Mouse (Mus musculus) heart, embryonic 13.5 days (tissue): ENCODE measurements around the gene Gmfb. TPM values are rescaled to one million over a fixed set of nuclear protein-coding genes. Genes with fewer than 3 reads are reported as not detected.

Source experiments
- ATAC-seq: fragments of 200-750 bp; cut with Nextera tagmentation; 2 replicates; pipeline ENCODE4 v1.8.0; 2017; ENCODE audit warnings: moderate TSS enrichment; ENCODE audit not compliant: insufficient number of reproducible peaks, low FRiP score, low TSS enrichment; ENCODE audit errors: extremely low read depth
- H3K27ac ChIP-seq: fragments of 300-500 bp; sonication (generic); replicated peaks from 2 replicates; pipeline ENCODE4 v1.5.1; 2015; ENCODE audit warnings: moderate library complexity, mild to moderate bottlenecking, inconsistent platforms
- H3K27me3 ChIP-seq: fragments of 300-500 bp; sonication (generic); replicated peaks from 2 replicates; pipeline ENCODE4 v1.6.1; 2015; ENCODE audit warnings: mild to moderate bottlenecking, inconsistent platforms
- H3K36me3 ChIP-seq: fragments of 300-500 bp; sonication (generic); 2 replicates; pipeline ENCODE4 v1.6.1; 2015; ENCODE audit warnings: mild to moderate bottlenecking, inconsistent platforms
- H3K4me1 ChIP-seq: fragments of 300-500 bp; sonication (generic); 2 replicates; pipeline ENCODE4 v1.6.1; 2015; ENCODE audit warnings: inconsistent platforms
- H3K4me2 ChIP-seq: fragments of 300-500 bp; sonication (generic); 2 replicates; pipeline ENCODE4 v1.6.1; 2015; ENCODE audit warnings: inconsistent platforms, mild to moderate bottlenecking, moderate library complexity
- H3K4me3 ChIP-seq: fragments of 300-500 bp; sonication (generic); 2 replicates; pipeline ENCODE4 v1.5.1; 2015; ENCODE audit warnings: moderate library complexity, mild to moderate bottlenecking, inconsistent platforms
- H3K9ac ChIP-seq: fragments of 300-500 bp; sonication (generic); 2 replicates; pipeline ENCODE4 v1.6.1; 2015; ENCODE audit warnings: inconsistent platforms, mild to moderate bottlenecking, moderate library complexity
- H3K9me3 ChIP-seq: fragments of 300-500 bp; sonication (generic); 2 replicates; pipeline ENCODE4 v1.6.1; 2016; ENCODE audit warnings: inconsistent platforms
- WGBS: fragments of 180-500 bp; shearing (Covaris S2); methylation state at CpG from one replicate; pipeline ENCODE4 v1.1.7; 2015; ENCODE audit warnings: mixed read lengths; 5-methylcytosine and 5-hydroxymethylcytosine counted together
- polyA plus RNA-seq: library from polyadenylated mRNA; unstranded; fragments of >200 nt; fragmentation: Nextera tagmentation; extraction: Ambion mirVana; gene quantifications from 2 replicates; pipeline ENCODE4 v1.2.1, GENCODE M21; 2015

Gene Gmfb
- polyA plus RNA-seq, result 47.6 and 47.9 TPM in 2 replicates

DNA sequence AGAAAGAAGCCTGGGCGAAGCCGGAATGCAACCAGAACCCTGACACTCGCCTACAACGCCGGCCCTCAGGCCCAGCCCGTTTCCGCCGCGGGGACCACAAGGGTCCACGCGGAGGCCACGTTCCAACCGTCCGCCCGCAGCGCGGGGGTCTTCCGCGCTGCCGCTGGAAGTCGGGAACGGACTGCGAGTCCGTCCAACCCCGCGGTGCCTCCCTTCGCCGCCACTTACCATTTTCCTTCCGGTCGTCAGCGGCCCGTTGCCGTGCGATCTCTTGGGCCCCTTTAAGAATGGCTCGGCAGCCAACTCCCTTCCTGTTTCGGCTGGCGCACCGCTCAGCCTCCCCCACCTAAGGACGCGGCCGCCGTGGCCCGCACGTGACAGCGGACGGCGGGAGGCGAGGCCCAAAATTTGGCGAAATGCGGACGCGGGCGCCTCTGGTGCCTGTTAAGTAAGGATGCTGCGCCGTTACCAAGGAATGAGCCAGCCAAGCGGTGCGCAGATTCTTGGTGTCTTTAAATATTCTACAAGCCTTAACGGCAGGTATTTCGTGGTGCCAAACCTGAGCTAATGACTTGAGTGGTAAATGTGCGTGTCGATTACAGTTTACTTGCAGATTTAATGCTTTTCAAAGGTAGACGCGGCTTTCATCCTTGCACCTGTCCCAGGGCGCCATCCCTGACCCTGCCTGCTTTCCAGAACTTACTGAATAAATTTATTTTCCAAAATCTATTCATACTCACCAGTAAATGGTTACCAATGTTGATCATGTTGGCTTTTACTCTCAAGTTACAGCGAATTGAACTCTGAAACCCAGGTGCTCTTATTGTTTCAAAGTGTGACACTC lies at the start of gene Gmfb:
TSS of gene Gmfb (minus strand) at position 370 of the 844 bp plus-strand sequence.
- peak; percentile 77 for ATAC-seq
- Histone ChIP-seq H3K4me3 (peak within 1 kb of the TSS; percentile 88), H3K36me3 (peaks cover 6% of the 10 kb centered on the region), H3K9ac (peak within 1 kb of the TSS; percentile 94), H3K4me2 (peak within 1 kb of the TSS; percentile 93), H3K4me1 (peaks cover 23% of the 10 kb centered on the region), H3K27ac (peak within 1 kb of the TSS; percentile 94), H3K27me3 (no peaks in the 10 kb centered on the region), H3K9me3 (no peaks in the 10 kb centered on the region)
- under 1% methylated on average over 65 of the region's 65 CpGs for WGBS

DNA sequence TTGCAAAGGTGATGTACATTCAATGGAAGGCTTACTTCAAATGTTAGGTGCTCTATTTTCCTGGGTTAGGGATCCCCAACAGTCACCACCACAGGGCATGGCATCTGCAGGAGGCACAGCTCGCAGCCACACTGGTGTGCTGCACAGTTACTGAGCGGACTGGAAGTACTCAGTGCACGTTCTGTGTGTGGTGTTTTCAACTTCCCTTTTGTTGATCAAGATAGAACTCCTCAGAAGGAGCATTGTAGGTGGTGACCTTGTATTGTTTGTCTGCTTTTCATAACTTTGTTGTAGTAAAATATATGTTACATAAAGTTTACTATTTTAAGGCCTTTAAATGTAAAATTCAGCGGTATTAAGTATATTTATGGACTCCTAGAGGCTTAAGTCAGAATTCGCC lies 40.9 kb upstream of the Gmfb start:
- ATAC-seq, result no peak
- 0 out of 2 replicates have a peak, but pooled peaks cover 8% of the 10 kb centered on the region for H3K9me3 ChIP-seq
- no peak overlapping the region for H3K4me2 ChIP-seq
- no peaks in the 10 kb centered on the region for H3K4me1 ChIP-seq
- H3K4me3 ChIP-seq, result no peak overlapping the region
- no peaks in the 10 kb centered on the region for H3K27me3 ChIP-seq
- no peak overlapping the region for H3K27ac ChIP-seq
- 83% methylated on average over 5 of the region's 5 CpGs for WGBS
- H3K36me3 ChIP-seq, result peaks cover 21% of the 10 kb centered on the region
- no peak overlapping the region for H3K9ac ChIP-seq

DNA sequence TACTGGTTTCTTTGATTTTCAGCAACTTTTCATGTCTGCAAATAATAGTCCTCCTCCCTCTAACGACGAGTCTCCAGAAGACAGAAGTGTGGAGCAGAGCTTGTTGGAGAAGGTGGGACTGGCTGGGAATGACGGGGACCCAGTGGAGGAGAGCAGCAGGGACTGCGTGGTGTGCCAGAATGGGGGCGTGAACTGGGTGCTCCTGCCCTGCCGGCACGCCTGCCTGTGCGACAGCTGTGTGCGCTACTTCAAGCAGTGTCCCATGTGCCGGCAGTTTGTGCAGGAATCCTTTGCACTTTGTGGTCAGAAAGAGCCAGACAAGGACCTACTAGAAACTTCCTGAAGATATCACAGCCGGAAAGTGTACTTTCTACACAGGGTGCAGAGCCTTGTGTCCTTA lies 31.6 kb upstream of the Gmfb start:
- H3K4me1 ChIP-seq, result 0 out of 2 replicates have a peak, but pooled peaks cover 4% of the 10 kb centered on the region
- no peak overlapping the region for H3K4me2 ChIP-seq
- ATAC-seq, result no peak
- 0 out of 2 replicates have a peak, but pooled peaks cover 3% of the 10 kb centered on the region for H3K9me3 ChIP-seq
- H3K27me3 ChIP-seq, result no peaks in the 10 kb centered on the region
- H3K4me3 ChIP-seq, result no peak overlapping the region
- peaks cover 32% of the 10 kb centered on the region for H3K36me3 ChIP-seq
- no peak overlapping the region for H3K27ac ChIP-seq
- no peak overlapping the region for H3K9ac ChIP-seq
- 69% methylated on average over 11 of the region's 11 CpGs for WGBS

DNA sequence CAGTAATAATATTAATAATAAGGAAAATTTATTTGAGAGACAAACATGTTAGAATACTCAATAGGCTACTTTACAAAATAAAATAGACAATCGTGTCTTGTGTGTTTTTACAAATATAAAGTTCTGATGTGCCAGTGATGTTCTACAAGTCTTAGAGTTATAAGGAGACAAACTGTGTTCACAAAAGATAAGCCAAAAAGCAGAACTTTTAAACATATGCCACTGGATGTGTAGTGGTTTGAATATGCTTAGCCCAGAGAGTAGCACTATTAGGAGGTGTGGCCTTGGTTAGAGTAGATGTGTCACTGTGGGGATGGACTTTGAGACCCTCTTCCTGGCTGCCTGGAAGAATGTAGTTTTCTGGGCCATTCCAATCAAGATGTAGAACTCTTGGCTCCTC lies 27.7 kb upstream of the Gmfb start:
- Histone ChIP-seq H3K27ac (no peak overlapping the region), H3K9ac (no peak overlapping the region), H3K36me3 (peaks cover 46% of the 10 kb centered on the region), H3K27me3 (no peaks in the 10 kb centered on the region), H3K4me3 (no peak overlapping the region), H3K9me3 (no peaks in the 10 kb centered on the region), H3K4me1 (0 out of 2 replicates have a peak, but pooled peaks cover 4% of the 10 kb centered on the region), H3K4me2 (no peak overlapping the region)
- WGBS, result 84% methylated on average over 1 of the region's 1 CpGs
- no peak for ATAC-seq

DNA sequence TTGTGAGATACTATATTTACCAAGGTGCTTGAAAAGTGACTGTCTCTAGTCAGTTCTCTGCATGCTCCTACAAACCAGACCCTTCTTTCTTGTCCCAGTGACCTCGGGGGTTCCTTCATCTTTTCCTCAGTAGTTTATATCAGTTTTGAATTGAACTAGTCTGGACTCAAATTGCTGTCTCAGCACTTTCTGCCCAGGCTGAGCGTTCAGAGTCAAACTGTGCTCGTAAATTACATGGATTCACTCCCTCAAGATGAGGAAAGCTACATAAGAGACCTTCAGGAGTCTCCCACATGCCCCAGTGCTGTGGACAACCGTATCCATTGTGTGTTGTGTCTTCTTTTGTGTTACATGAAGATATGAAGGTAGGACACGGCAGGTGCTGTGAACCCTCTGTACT lies 26.7 kb upstream of the Gmfb start:
- H3K9me3 ChIP-seq, result no peaks in the 10 kb centered on the region
- WGBS, result 78% methylated on average over 5 of the region's 5 CpGs
- no peak overlapping the region for H3K9ac ChIP-seq
- no peak for ATAC-seq
- 0 out of 2 replicates have a peak, but pooled peaks cover 3% of the 10 kb centered on the region for H3K4me1 ChIP-seq
- no peaks in the 10 kb centered on the region for H3K27me3 ChIP-seq
- no peak overlapping the region for H3K4me2 ChIP-seq
- H3K4me3 ChIP-seq, result no peak overlapping the region
- peaks cover 42% of the 10 kb centered on the region for H3K36me3 ChIP-seq
- H3K27ac ChIP-seq, result no peak overlapping the region

DNA sequence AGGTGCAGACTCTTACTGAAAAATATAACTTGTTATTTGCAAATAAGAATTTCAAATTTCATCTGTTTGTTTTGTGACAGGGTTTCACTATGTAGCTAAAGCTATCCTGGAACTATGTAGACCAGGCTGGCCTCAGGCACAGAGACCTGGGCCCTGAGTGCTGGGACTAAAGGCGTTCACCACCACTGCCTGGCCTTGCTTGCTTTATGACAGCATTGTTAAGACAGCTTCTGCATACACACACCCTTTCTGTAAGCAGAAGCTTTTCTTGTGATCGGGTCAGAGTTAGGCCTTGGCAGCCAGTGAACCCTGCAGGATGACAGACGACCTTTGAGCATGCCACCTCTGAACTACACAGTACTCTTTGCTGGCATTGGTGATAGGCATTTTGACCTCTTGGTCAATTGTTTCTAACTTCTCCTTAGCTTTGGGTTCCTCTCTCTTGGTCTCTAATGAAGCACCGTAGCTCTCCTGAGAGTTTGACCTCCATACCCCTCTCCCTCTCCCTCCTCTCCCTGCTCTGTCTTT lies 26.1 kb upstream of the Gmfb start:
- H3K36me3 ChIP-seq, result peaks cover 42% of the 10 kb centered on the region
- H3K9me3 ChIP-seq, result no peaks in the 10 kb centered on the region
- no peaks in the 10 kb centered on the region for H3K27me3 ChIP-seq
- 80% methylated on average over 4 of the region's 4 CpGs for WGBS
- H3K4me3 ChIP-seq, result no peak overlapping the region
- no peak for ATAC-seq
- H3K9ac ChIP-seq, result no peak overlapping the region
- H3K4me2 ChIP-seq, result no peak overlapping the region
- H3K27ac ChIP-seq, result no peak overlapping the region
- no peaks in the 10 kb centered on the region for H3K4me1 ChIP-seq

DNA sequence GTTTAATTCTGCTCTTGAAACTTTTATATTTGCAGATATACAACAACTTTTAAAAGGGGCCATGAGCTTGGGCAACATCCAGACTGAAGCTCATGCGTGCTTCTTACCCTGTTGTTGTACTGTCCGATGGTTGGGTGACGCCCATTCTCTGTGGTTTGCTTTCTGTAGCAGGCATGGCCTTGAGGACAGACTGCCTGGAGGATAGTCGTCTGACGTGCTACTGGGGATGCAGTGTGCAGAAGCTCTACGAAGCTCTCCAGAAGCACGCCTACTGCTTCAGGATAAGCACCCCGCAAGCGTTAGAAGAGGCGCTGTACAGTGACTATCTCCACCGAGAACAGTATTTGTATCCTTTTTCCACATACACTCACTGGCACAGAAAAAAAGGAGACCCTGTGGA lies 23.7 kb upstream of the Gmfb start:
- no peak for ATAC-seq
- WGBS, result 86% methylated on average over 11 of the region's 11 CpGs
- Histone ChIP-seq H3K4me1 (peaks cover 5% of the 10 kb centered on the region; the same call in 1 of the 2 replicates), H3K36me3 (peaks cover 59% of the 10 kb centered on the region), H3K9ac (no peak overlapping the region), H3K4me2 (no peak overlapping the region), H3K27me3 (no peaks in the 10 kb centered on the region), H3K4me3 (no peak overlapping the region), H3K9me3 (no peaks in the 10 kb centered on the region), H3K27ac (no peak overlapping the region)

DNA sequence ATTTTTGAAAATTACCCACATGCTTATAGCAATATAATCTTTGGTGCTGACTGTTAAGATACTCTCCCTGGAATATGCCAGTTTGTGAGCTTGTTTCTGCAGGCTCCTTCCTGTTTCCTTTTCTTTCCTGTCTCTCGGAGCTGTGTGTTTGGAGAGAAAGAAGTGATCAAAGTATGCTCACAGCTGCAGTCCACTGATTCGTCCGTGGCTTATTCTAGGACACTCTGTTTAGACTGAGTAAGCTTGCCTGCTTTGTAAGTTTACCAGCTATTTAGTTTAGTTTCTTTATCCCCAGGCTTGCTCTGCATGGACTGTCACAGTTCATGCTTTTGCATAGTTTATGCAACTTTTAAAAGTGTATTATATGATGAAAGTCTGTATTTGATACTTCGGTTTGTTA lies 17.3 kb upstream of the Gmfb start:
- Histone ChIP-seq H3K9me3 (no peaks in the 10 kb centered on the region), H3K27me3 (no peaks in the 10 kb centered on the region), H3K4me3 (no peak overlapping the region), H3K36me3 (peaks cover 29% of the 10 kb centered on the region), H3K27ac (peak overlapping the region; percentile 32; the same call in 1 of the 2 replicates), H3K9ac (no peak overlapping the region), H3K4me1 (peaks cover 15% of the 10 kb centered on the region), H3K4me2 (no peak overlapping the region)
- 61% methylated on average over 4 of the region's 4 CpGs for WGBS
- ATAC-seq, result no peak

DNA sequence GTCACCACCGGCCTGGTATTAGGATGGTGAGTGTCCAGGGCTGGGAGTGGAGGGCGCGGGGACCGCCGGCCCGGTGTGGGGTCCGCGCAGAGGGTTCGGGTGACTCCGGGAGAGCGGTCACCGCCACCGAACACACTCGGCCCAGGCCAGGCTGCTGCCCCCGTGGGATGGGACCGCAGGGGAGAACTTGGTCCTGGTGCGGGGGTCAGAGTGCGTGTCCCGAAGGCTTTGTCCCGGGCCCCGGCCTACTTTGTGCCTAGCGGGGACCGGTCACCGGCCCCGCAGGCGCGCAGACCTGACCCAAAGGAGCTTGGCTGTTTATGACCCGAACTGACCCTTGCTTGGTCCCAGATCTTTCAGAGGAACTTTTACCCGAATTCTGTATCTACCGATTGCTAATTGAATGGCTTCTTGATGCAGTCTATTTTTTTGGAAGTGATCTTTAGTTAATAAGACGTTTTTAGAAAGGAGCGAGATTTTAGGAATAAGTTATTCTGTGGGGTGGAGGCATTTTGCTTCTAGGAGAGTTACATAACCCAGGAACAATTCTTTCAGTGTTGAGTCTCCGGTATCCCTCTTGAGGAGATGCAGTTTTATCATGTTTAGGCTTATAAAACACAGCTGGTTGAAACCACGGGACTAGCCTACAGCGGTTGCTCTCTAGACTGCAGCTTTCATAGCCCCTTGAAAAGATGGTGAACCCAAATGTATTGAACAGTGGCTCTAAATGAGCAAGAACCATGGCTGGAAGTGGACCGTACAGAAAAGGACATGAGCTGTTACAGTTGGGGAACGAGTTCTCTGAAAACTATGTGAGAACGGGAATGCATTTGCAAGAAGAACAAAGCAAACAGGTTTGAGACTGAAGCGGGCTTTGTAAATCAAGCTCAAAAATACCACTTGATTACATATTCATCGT lies 10.6 kb upstream of the Gmfb start:
- peaks cover 31% of the 10 kb centered on the region for H3K4me1 ChIP-seq
- ATAC-seq, result peak; percentile 42; the same call in 1 of the 2 replicates
- H3K36me3 ChIP-seq, result no peaks in the 10 kb centered on the region
- peak overlapping the region; percentile 70 for H3K27ac ChIP-seq
- H3K27me3 ChIP-seq, result no peaks in the 10 kb centered on the region
- peak overlapping the region; percentile 77 for H3K4me2 ChIP-seq
- peak overlapping the region; percentile 91 for H3K9ac ChIP-seq
- H3K4me3 ChIP-seq, result peak overlapping the region; percentile 78
- H3K9me3 ChIP-seq, result no peaks in the 10 kb centered on the region
- WGBS, result 8% methylated on average over 40 of the region's 40 CpGs

DNA sequence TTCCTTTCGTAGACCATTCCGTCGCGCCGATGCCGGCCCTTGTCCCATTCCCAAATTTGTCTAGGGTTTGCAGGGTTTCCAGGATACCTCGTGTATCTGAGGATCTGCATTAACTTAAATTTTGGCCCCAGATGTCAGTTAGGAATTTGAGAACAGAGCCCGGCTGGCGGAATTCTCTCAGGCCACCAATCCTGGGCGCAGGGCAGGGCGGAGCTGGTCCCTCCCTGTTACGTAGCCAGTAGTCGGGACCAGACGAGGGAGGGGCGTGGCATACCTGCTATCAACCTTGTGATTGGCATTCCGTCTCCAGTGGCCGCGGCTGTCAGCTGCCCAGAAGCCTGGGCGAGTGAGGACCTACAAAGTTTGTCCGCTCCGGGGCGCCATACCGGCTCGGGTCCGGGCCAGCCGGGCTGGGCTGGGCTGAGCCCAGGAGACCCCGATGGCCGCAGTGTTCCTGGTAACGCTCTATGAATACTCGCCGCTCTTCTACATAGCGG lies 9.8 kb upstream of the Gmfb start, which contains the start of gene Cgrrf1:
TSS of gene Cgrrf1 (plus strand) at position 289 of the 497 bp plus-strand sequence.
- Histone ChIP-seq H3K9me3 (no peaks in the 10 kb centered on the region), H3K4me3 (peak within 1 kb of the TSS; percentile 78), H3K4me2 (peak within 1 kb of the TSS; percentile 77), H3K4me1 (peaks cover 30% of the 10 kb centered on the region), H3K27ac (peak within 1 kb of the TSS; percentile 70), H3K9ac (peak within 1 kb of the TSS; percentile 91), H3K36me3 (no peaks in the 10 kb centered on the region), H3K27me3 (no peaks in the 10 kb centered on the region)
- ATAC-seq, result peak; percentile 99
- WGBS, result 1% methylated on average over 32 of the region's 32 CpGs

DNA sequence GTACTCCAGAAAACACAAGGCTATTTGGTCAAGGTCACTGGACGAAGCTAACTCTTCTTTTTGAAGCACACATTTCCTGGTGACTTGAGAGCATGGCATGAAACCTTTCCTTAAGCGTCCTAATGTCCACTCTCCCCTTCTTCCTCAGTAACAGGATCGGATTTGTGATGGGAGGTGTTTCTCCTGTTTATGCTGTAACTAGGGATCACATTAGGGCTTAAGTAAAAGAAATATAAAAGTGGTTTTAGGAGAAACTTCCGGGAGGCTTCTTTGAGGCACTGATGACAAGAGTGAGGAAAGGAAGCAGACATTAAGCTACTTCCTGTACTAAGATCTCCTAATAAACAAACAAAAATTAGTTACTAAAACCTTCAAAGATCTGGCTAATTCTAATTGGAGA lies 9.3 kb upstream of the Gmfb start:
- ATAC-seq, result no peak
- Histone ChIP-seq H3K9me3 (no peaks in the 10 kb centered on the region), H3K4me3 (peak overlapping the region; percentile 78), H3K27me3 (no peaks in the 10 kb centered on the region), H3K27ac (peak overlapping the region; percentile 51), H3K9ac (peak overlapping the region; percentile 91), H3K4me2 (peak overlapping the region; percentile 77), H3K4me1 (peaks cover 24% of the 10 kb centered on the region), H3K36me3 (no peaks in the 10 kb centered on the region)
- WGBS, result 3% methylated on average over 4 of the region's 4 CpGs
